Mouse (Mus musculus) MEL (cell line): ENCODE measurements around the gene Ldhc. TPM values are rescaled to one million over a fixed set of nuclear protein-coding genes. Genes with fewer than 3 reads are reported as not detected.
A peak's percentile ranks its signal among the peaks of the same experiment; 100 is the strongest.

ENCODE experiments used
- DNase-seq: peaks from one replicate; pipeline ENCODE4 v3.0.0; 2011; ENCODE audit warnings: low read depth, low spot score
- H3K27ac ChIP-seq: 2 replicates; pipeline ENCODE4 v1.5.1; 2012; ENCODE audit warnings: low read depth, mild to moderate bottlenecking, control low read depth, low read length, moderate library complexity; ENCODE audit not compliant: control insufficient read depth
- H3K27me3 ChIP-seq, 2 experiments: fragments of 150-350 bp in 1 of 2; sonication (generic) in 1 of 2; 2 replicates each; pipeline ENCODE4 v1.6.1; 2012; ENCODE audit warnings: low read length in 2 of 2, mild to moderate bottlenecking in 2 of 2, improper control_type of control experiment in 1 of 2, moderate library complexity in 1 of 2; ENCODE audit not compliant: insufficient read depth in 2 of 2, control insufficient read depth in 1 of 2
- H3K36me3 ChIP-seq, 2 experiments: 2 replicates each; pipeline ENCODE4 v1.6.1; 2012 to 2014; ENCODE audit warnings: low read length in 2 of 2, improper control_type of control experiment in 1 of 2, inconsistent platforms in 1 of 2, mild to moderate bottlenecking in 1 of 2; ENCODE audit not compliant: insufficient read depth in 2 of 2, control insufficient read depth in 1 of 2
- H3K4me1 ChIP-seq, 2 experiments: fragments of 150-350 bp in 1 of 2; sonication (generic) in 1 of 2; 2 replicates each; pipeline ENCODE4 v1.6.1; 2012; ENCODE audit warnings: low read length in 2 of 2, improper control_type of control experiment in 1 of 2, mild to moderate bottlenecking in 1 of 2; ENCODE audit not compliant: insufficient read depth in 2 of 2, control insufficient read depth in 1 of 2
- H3K4me3 ChIP-seq, 2 experiments: fragments of 150-350 bp in 1 of 2; sonication (generic) in 1 of 2; 2 replicates each; pipeline ENCODE4 v1.5.1; 2012; ENCODE audit warnings: low read depth in 2 of 2, low read length in 2 of 2, mild to moderate bottlenecking in 2 of 2, moderate library complexity in 2 of 2, control low read depth in 1 of 2, improper control_type of control experiment in 1 of 2; ENCODE audit not compliant: control insufficient read depth in 1 of 2, insufficient read depth in 1 of 2
- H3K79me2 ChIP-seq: 2 replicates; pipeline ENCODE4 v1.6.1; 2012; ENCODE audit warnings: mild to moderate bottlenecking, low read length, moderate library complexity; ENCODE audit not compliant: control insufficient read depth, poor library complexity, insufficient read depth
- H3K9ac ChIP-seq: 2 replicates; pipeline ENCODE4 v1.6.1; 2012; ENCODE audit warnings: low read depth, mild to moderate bottlenecking, control low read depth, low read length, moderate library complexity; ENCODE audit not compliant: control insufficient read depth, poor library complexity, severe bottlenecking
- H3K9me3 ChIP-seq: fragments of 150-350 bp; sonication (generic); replicated peaks from 2 replicates; pipeline ENCODE4 v1.6.1; 2012; ENCODE audit warnings: mild to moderate bottlenecking, low read length, improper control_type of control experiment, moderate library complexity; ENCODE audit not compliant: insufficient read depth
- CTCF ChIP-seq, 3 experiments: IDR thresholded peaks in 2 of 3; conservative IDR thresholded peaks in 1 of 3; 2 replicates each; pipeline ENCODE4 v1.5.1; 2011 to 2012; ENCODE audit warnings: low read length in 3 of 3, low read depth in 2 of 3, mild to moderate bottlenecking in 2 of 3, improper control_type of control experiment in 1 of 3, inconsistent platforms in 1 of 3, mixed read lengths in 1 of 3, moderate library complexity in 1 of 3; ENCODE audit not compliant: control insufficient read depth in 1 of 3, insufficient read depth in 1 of 3, poor library complexity in 1 of 3, severe bottlenecking in 1 of 3
- EP300 ChIP-seq, 2 experiments: IDR thresholded peaks; 2 replicates each; pipeline ENCODE4 v1.6.1; 2011; ENCODE audit warnings: improper control_type of control experiment in 2 of 2, low read length in 2 of 2, low read depth in 1 of 2, mild to moderate bottlenecking in 1 of 2
- GABPA ChIP-seq: IDR thresholded peaks from 2 replicates; pipeline ENCODE4 v1.6.1; 2012; ENCODE audit warnings: low read depth, mild to moderate bottlenecking, inconsistent platforms, low read length, improper control_type of control experiment, moderate library complexity
- GATA1 ChIP-seq: IDR thresholded peaks from 2 replicates; pipeline ENCODE4 v1.6.1; 2011; ENCODE audit warnings: low read depth, low read length, improper control_type of control experiment
- KAT2A ChIP-seq: conservative IDR thresholded peaks from 2 replicates; pipeline ENCODE4 v1.6.1; 2012; ENCODE audit warnings: low read depth, low read length, improper control_type of control experiment, inconsistent platforms
- MAX ChIP-seq: IDR thresholded peaks from 2 replicates; pipeline ENCODE4 v1.6.1; 2011; ENCODE audit warnings: low read length, improper control_type of control experiment
- MAZ ChIP-seq: IDR thresholded peaks from 2 replicates; pipeline ENCODE4 v1.6.1; 2012; ENCODE audit warnings: low read depth, mild to moderate bottlenecking, inconsistent platforms, low read length, improper control_type of control experiment
- MXI1 ChIP-seq: IDR thresholded peaks from 2 replicates; pipeline ENCODE4 v1.6.1; 2011; ENCODE audit warnings: mild to moderate bottlenecking, low read depth, low read length, improper control_type of control experiment
- MYC ChIP-seq: IDR thresholded peaks from 2 replicates; pipeline ENCODE4 v1.6.1; 2011; ENCODE audit warnings: low read depth, mild to moderate bottlenecking, low read length, improper control_type of control experiment, moderate library complexity
- NRF1 ChIP-seq: IDR thresholded peaks from 2 replicates; pipeline ENCODE4 v1.6.1; 2014; ENCODE audit warnings: low read depth, mild to moderate bottlenecking, inconsistent platforms, low read length, improper control_type of control experiment, moderate library complexity; ENCODE audit not compliant: poor library complexity, insufficient read depth, severe bottlenecking
- POLR2A ChIP-seq, 2 experiments: IDR thresholded peaks; 2 replicates each; pipeline ENCODE4 v1.6.1; 2011 to 2012; ENCODE audit warnings: low read length in 2 of 2, mild to moderate bottlenecking in 2 of 2, control low read depth in 1 of 2, improper control_type of control experiment in 1 of 2, low read depth in 1 of 2, moderate library complexity in 1 of 2; ENCODE audit not compliant: control insufficient read depth in 1 of 2, insufficient read depth in 1 of 2, poor library complexity in 1 of 2
- POLR2AphosphoS2 ChIP-seq: IDR thresholded peaks from 2 replicates; pipeline ENCODE4 v1.6.1; 2011; ENCODE audit warnings: low read length, improper control_type of control experiment
- POLR2AphosphoS5 ChIP-seq: IDR thresholded peaks from 2 replicates; pipeline ENCODE4 v1.6.1; 2012; ENCODE audit warnings: low read depth, borderline replicate concordance, mild to moderate bottlenecking, inconsistent platforms, low read length, moderate library complexity, mixed read lengths
- RCOR1 ChIP-seq: IDR thresholded peaks from 2 replicates; pipeline ENCODE4 v1.6.1; 2012; ENCODE audit warnings: low read depth, mild to moderate bottlenecking, inconsistent platforms, low read length, improper control_type of control experiment
- SIN3A ChIP-seq: IDR thresholded peaks from 2 replicates; pipeline ENCODE4 v1.6.1; 2012; ENCODE audit warnings: low read length, improper control_type of control experiment, inconsistent platforms
- SMC3 ChIP-seq: IDR thresholded peaks from 2 replicates; pipeline ENCODE4 v1.6.1; 2011; ENCODE audit warnings: low read depth, low read length, improper control_type of control experiment
- ZC3H11A ChIP-seq: IDR thresholded peaks from 2 replicates; pipeline ENCODE4 v1.6.1; 2012; ENCODE audit warnings: low read depth, mild to moderate bottlenecking, inconsistent platforms, low read length, improper control_type of control experiment
- ZKSCAN1 ChIP-seq: IDR thresholded peaks from 2 replicates; pipeline ENCODE4 v1.6.1; 2012; ENCODE audit warnings: low read depth, mild to moderate bottlenecking, inconsistent platforms, low read length, improper control_type of control experiment, moderate library complexity
- ZMIZ1 ChIP-seq: IDR thresholded peaks from 2 replicates; pipeline ENCODE4 v1.6.1; 2012; ENCODE audit warnings: low read depth, mild to moderate bottlenecking, inconsistent platforms, low read length, improper control_type of control experiment, moderate library complexity
- polyA plus RNA-seq, 2 experiments: library from polyadenylated mRNA; stranded (reverse) in 1 of 2; unstranded in 1 of 2; fragments of >175 nt in 1 of 2; fragments of >200 nt in 1 of 2; gene quantifications; 2 replicates each; pipeline versions ENCODE4 v1.2.1 to v1.2.4; 2012; ENCODE audit warnings: low replicate concordance in 2 of 2, low read depth in 1 of 2; ENCODE audit not compliant: insufficient read length in 2 of 2, insufficient read depth in 1 of 2, missing spikeins in 1 of 2
- total RNA-seq: library from RNA; depleted of rRNA; stranded (reverse); fragments of 300-350 nt; gene quantifications from 2 replicates; pipeline ENCODE4 v1.2.3, GENCODE M21; 2012

Gene Ldhc
- total and polyA plus RNA-seq, 3 experiments: not detected

DNA sequence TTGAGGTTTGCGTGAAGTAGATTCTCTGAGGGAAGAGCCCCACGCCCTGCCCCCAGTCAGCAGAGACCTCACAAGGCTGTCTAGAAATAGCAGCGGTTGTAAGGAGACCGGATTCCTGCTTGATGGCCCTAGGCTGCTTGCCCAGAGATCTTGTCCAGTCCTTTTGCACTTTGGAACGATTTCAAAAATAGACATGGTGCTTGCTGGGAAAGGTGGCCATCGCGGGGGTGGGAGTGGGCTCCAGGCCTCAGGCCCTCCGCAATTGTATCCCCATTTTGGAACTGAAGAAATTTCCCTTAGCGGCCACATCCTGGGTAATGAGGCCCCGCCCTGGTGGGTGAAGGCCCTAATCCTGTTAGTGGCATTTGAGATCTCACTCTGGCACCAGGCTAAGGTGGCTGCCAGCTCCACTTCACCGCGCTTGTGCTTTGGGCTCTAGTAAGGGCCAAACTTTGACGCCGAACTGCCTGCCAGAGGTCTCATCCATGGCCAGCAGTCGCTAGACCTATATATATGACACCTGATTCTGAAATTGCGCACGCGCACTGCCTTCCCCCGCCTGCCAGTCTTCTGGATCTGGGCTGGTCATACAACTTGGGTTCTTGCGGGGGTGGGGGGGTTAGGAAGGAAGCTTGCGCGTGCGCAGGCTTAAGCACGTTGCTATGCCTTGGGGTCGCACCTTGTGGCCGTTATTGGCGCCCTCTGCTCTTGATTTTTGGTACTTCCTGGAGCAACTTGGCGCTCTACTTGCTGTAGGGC is 14.3 kb upstream of the Ldhc start (continued):
- no peak for TF ChIP-seq POLR2AphosphoS5
- peak; percentile 73 for TF ChIP-seq POLR2AphosphoS2
- TF ChIP-seq NRF1: peak; percentile 92

DNA sequence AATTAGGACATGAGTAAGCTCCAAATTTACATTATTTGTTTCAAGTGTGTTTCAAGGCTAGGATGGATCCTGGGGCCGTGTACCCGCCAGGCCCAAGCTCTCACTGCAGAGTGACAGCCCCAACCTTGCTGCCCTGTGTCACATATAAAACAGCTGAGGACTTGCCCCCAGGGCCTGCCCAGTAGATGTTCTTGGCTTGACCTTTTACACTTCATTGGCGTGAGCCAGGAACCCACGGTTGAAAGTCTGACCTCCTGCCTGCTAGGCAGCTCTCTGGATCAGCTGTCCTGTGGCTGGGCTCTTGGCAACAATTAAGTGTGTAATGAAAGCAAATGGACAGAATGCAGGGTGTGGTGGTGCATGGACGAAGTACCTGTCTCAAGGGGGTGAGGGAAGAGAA is 11.7 kb upstream of the Ldhc start:
- no peaks in the 10 kb centered on the region for H3K27me3 ChIP-seq
- H3K9ac ChIP-seq: no peak overlapping the region
- peaks cover 32% of the 10 kb centered on the region for H3K79me2 ChIP-seq
- peaks cover 20 to 45% of the 10 kb centered on the region in 2 experiments for H3K36me3 ChIP-seq
- no peak overlapping the region for H3K4me3 ChIP-seq
- no peak overlapping the region for H3K27ac ChIP-seq
- H3K4me1 ChIP-seq: peaks cover 0 to 11% of the 10 kb centered on the region in 2 experiments
- H3K9me3 ChIP-seq: no peaks in the 10 kb centered on the region
- no peak for DNase-seq
- no peak for TF ChIP-seq POLR2AphosphoS5
- no peak for TF ChIP-seq POLR2AphosphoS2
- no peak for TF ChIP-seq MAZ
- no peak for TF ChIP-seq ZMIZ1
- no peak for TF ChIP-seq MYC
- TF ChIP-seq MXI1: no peak
- no peak for TF ChIP-seq GATA1
- no peak for TF ChIP-seq POLR2A (IDR thresholded peaks at IDR 0.05; ENCODE audit: control insufficient read depth in 1 of 2, insufficient read depth in 1 of 2, low read depth in 1 of 2, low read length in 2 of 2, poor library complexity in 1 of 2)
- no peak for TF ChIP-seq SMC3
- TF ChIP-seq ZKSCAN1: no peak
- no peak for TF ChIP-seq MAX
- no peak for TF ChIP-seq RCOR1
- no peak for TF ChIP-seq ZC3H11A
- TF ChIP-seq EP300 (IDR thresholded peaks at IDR 0.05; ENCODE audit: low read depth in 1 of 2, low read length in 2 of 2): no peak
- TF ChIP-seq SIN3A: no peak
- no peak for TF ChIP-seq GABPA

DNA sequence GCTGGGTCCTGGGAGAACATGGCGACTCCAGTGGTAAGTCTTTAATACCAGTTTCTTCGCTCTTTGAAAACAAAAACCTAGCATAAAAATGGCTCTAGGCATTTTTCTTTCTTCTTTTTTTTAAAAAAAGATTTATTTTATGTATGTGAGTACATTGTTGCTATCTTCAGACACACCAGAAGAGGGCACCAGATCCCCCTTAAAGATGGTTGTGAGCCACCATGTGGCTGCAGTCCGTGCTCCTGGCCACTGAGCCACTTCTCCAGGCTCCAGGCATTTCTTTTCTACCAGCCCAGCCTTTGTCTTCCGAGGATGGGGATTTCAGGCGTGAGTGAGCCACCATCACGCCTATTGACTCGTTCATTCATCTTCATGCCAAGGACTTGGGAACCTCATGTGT is 10.0 kb upstream of the Ldhc start:
- Histone ChIP-seq H3K27me3 (no peaks in the 10 kb centered on the region), H3K36me3 (peaks cover 17 to 45% of the 10 kb centered on the region in 2 experiments), H3K4me3 (no peak overlapping the region), H3K9ac (no peak overlapping the region), H3K27ac (no peak overlapping the region), H3K79me2 (peaks cover 26% of the 10 kb centered on the region), H3K4me1 (peaks cover 0 to 11% of the 10 kb centered on the region in 2 experiments), H3K9me3 (no peaks in the 10 kb centered on the region)
- TF ChIP-seq EP300 (IDR thresholded peaks at IDR 0.05; ENCODE audit: low read depth in 1 of 2, low read length in 2 of 2) (no peak), KAT2A (no peak), MYC (peak; percentile 30; the same call in 1 of the 2 replicates), CTCF (IDR thresholded peaks at IDR 0.05 in 2 of 3, conservative IDR thresholded peaks at IDR 0.05 in 1 of 3; ENCODE audit: control insufficient read depth in 1 of 3, insufficient read depth in 1 of 3, low read depth in 2 of 3, low read length in 3 of 3, poor library complexity in 1 of 3, severe bottlenecking in 1 of 3) (peak; percentile 8 to 31 (median 24); a peak in 5 of 6 replicates)
- no peak for DNase-seq
